Mouse (Mus musculus) adrenal gland, adult (tissue): Measurements from ENCODE around the gene Gm6588.

Source experiments
- DNase-seq, 2 experiments: peaks; one replicate each; pipeline ENCODE4 v3.0.0; 2022 to 2023; ENCODE audit warnings: low spot score in 1 of 2; ENCODE audit not compliant: inconsistent age in 2 of 2

Gene Gm6588

DNA sequence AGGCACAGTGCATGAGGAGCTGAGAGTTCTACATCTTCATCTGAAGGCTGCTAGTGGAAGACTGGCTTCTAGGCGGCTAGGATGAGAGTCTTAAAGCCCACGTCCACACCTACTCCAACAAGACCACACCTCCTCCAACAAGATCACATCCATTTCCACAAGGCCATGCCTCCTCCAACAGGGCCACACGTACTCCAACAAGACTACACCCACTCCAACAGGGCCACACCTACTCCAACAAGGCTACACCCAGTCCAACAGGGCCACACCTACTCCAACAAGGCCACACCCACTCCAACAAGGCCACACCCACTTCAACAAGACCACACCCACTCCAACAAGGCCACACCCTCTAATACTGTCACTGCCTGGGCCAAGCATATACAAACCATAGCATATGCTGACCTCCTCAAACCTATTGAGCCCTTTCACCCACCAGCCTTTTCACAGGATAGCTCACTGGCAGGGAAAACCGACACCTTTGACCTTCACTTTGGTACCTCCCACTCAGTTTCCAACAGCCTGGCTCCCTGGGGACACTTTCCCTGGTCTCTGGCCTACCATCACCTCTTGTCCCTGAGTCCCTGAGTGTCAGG lies 19.9 kb downstream of the Gm6588 start:
- no peak for DNase-seq

DNA sequence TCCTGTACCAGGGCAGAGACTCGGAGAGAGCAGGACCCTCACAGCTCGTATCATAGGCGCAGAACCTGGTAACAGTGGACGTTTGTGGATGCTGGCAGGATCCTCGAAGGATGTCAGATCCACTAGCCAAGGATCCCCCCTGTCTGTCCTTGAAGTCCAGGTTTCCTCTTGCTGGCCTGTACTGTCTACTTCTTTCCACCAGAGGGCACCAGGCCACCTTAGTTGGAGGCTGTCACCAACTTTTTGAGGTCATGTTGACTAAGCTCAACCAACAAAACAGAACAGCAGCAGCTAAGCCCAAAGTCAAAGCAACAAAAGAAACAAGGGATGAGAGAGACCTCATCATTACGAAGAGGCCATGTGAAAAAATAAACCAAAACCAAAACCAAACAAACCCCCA lies 20.9 kb downstream of the Gm6588 start:
- DNase-seq: peak; percentile 37 to 82

DNA sequence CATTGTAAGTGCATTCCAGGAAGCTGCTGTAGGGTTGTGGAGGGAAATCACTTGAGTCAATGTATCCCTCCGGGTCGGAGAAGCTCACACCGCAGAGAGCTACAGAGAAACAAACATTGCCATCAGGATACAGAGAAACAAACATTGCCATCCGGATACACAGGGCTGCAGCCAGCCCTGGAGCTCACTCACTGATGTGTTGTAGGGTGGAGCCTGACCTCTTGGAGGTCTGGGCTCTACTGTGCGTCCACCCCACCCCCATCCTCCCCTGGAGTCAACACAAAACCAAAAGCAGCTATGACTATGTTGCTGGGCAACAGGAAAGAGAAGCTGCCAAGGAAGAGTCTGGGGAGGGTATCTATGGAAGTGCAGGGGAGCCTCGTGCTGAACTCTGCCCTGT lies 24.2 kb downstream of the Gm6588 start:
- DNase-seq: no peak

DNA sequence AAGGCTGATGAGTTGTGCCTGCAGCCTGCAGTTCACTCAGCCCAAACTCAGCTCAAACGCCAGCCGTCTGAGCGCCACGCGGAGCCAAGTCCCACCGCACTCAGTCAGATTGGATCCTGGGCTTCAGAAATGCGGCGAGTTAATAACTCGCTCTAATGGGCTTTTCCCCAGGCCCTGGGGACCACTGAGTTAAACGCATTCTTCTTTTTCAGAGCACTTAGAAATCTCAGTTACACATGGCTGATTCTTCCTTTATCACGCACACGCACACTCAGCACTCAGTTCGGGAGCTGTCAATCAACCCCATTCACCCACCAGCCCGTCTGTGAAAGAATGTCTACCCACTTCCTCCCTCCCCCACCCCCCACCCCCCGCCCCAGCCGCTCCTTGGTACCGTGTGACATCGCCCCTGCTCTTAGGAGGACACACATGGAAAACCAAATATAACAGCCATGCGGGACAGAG lies 32.8 kb downstream of the Gm6588 start:
- DNase-seq: no peak

DNA sequence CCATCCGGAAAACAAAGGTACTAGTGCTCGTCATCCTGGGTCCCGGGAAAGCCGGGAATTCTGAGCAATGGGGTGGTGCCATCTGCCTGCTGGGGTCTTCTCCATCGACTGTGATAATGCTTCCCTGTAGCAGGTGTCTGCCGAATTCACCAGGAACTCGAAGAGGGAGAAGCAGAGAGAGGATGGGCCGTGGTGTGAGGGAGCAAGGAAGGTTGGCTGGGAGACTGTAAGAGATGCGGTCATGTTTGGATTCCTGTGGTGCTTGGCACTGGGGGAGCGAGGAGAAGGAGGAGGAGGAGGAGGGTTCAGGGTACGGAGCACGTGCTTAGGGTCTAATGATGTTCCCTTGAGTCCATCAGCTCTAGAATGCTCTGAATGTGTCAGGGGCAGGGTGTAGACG lies 33.3 kb downstream of the Gm6588 start:
- DNase-seq: no peak

DNA sequence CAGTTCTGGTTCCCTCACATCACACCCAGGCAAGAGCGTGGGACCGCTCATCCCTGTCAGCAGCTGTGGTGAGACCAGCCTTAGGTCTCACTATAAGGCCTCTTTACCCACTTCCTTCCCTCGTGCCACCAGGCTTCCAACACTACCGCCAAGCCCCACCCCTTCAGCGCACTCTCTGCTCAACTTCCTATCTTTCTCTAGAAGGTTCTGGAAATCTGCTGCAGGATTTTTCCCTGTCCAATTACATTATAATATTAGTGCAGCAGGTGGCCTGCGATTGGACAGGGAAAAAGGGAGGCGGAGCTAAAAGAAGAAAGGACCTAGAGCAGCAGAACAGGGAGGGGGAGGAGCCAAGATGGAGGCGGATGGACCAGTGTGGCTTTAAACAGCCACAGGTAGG lies 33.8 kb downstream of the Gm6588 start:
- no peak for DNase-seq

DNA sequence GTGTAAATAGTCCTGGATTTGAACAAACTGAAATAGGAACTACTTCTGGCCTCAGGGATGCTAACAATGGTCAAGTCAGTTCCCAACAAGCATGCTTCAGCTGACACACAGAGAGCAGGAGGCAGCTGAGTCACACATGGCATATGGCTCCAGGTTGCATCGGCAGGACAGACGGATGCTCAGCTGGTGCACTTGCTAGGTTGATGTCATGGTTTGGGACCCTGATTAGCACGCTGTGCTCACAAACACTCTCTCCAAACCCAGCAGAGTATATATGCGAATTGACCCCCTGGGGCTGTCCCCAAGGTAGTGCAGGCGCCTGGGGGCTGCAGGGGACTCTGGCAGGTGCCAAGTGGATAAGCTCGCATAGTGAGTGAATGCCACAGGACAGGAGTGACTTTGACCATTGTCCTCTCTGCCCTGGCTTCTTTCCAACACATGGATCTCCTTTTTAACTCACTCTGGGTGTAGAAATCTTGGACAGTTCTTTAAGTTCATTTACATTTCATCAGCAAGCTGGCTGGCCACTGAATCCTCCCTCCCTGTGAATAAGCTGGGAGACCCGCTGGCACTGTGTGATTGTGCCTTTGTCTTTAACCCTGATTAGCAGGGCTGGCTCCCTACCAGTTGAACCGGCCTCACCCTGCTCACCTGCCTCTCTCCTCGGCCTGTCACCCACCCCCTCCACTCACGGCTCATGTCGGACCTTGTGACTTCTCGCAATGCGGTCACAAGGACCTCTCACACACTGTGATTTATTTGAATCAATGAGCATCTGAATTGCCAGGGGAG lies 35.9 kb downstream of the Gm6588 start:
- no peak for DNase-seq

DNA sequence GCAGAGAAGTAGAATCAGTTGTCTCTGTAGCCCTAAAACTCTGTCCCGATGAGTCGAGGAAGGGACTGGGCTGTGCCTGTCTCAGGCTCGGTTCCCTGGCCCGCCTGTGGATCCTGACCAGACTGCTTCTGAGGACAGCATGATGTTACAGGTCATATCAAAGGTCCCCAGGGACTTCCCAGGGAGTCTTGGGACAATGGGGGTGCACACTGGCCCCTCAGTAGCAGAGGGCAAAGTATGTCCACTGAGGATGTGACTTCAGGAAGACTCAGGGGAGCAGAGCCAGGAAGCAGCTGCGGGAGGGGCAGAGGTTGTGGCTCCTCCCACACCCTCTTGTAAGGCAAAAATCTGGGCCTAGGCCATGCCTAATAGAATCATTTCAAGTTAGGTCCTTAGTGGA lies 37.2 kb downstream of the Gm6588 start:
- DNase-seq: peak; percentile 51 to 59

DNA sequence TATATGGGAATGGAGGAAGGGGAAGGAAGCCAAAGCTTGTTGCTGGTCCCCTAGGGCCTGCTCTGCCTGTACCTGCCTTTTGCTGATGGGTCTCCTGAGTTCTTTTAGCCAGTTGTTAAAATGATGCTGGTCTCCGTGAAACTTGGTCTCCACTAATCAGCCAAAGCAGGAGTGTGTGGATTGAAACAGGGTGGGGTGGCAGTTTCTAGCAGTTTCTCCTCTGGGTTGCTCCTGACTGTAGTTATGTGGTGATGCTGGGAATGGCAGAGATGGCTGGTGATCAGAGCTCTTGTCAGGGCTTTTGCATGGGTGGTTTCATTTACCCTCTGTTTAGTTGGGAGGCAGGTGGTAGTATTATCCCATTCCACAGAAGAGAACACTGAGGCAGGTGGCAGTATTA lies 38.3 kb downstream of the Gm6588 start:
- DNase-seq: no peak

DNA sequence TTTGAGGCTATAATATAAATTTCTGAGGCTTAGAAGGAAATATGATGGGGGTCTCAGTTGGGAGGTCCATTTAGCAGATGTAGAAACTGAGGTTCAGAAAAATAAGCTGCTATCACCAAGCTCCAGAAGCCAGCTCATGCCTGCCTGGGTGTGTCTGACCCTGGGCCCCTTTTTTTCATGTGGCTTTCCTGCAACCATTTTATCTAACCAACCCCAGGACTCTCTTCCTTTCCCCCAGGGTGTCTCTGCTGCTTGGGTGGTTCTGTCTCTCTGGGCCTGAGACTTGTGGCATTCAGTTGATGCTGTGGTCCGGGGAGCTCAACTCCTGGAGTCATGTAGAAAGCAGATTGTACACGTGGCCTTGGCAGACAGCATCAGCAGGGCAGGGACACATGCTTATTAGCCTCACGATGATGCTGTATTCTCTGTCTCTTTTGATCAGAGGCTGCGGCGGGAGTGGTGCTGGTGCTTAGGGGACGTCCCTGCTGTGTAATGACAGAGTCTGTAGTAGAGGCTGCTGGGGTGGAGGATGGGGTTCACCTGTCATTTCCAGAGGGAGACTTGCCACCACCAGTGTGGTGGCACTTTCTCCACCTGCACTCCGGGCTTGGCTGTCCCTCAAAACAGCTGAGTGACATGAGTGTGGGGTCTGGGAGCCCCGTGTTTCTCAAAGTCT lies 39.0 kb downstream of the Gm6588 start:
- DNase-seq: no peak

DNA sequence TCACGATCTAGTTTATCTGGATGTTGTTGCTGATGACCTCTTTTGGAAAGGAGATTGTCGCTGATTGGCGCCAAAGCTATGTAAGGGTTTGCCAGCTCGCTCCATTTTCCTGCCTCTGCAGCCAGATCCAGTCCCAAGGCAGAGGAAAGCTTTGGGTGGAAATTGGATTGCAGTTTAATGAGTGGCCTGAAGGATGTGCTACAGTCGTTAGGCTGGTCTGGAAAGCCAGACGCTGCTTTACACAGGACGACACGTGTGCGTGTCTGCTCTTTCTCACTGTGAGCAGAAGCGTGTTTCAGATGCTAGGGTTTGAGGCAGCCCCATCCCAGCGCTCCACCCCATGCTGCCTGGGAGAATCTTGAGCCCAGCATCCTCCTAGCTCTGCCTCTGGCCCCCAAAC lies 42.3 kb downstream of the Gm6588 start:
- no peak for DNase-seq

DNA sequence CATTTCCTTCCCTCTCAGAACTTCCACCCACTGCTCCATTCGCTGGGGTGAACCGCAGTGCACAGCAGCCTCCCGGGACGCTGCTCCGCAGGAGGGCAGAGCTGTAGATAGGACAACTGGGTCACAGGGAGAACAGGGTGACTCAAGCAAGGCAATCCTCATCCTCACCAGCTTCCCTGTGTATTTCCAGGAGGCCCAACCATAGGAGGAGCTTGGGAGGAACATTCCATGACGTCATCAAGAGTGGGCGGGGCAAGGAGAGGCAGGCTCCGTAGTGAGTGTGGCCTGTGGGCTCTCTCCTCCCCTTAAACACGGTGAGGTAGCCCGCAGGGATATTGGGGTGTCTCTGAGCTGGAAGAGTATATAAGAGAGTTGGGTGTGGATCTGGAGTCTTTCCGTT lies 44.3 kb downstream of the Gm6588 start:
- peak; percentile 13 to 43 for DNase-seq

DNA sequence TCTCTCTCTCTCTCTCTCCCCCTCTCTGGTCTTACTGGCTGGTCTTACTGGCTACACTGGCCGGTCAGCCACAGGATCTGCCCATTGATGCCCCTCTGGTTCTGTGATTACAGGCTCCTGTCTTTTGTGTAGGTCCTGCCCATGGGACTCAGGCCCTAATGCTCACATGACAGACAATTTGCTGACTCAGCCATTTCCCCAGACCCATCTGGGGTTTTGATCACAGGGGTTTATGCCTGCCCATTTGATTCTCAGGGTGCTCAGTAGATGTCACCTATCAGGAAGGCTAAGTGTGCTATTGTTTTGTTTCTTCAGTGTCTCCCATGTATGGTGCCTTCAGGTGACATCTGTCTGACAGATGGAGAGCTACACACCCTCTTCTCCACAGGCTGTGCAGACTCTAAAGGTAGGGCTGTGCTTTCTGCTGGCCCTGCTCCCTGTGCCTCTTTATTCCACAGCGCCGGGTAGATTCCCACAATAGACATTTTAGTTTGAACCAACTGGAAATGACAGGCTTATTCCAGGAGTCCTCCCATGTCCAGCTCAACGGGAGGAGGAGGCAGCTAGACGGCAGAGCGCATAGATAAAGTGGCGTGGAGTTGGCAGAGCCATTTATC lies 47.6 kb downstream of the Gm6588 start:
- DNase-seq: no peak

DNA sequence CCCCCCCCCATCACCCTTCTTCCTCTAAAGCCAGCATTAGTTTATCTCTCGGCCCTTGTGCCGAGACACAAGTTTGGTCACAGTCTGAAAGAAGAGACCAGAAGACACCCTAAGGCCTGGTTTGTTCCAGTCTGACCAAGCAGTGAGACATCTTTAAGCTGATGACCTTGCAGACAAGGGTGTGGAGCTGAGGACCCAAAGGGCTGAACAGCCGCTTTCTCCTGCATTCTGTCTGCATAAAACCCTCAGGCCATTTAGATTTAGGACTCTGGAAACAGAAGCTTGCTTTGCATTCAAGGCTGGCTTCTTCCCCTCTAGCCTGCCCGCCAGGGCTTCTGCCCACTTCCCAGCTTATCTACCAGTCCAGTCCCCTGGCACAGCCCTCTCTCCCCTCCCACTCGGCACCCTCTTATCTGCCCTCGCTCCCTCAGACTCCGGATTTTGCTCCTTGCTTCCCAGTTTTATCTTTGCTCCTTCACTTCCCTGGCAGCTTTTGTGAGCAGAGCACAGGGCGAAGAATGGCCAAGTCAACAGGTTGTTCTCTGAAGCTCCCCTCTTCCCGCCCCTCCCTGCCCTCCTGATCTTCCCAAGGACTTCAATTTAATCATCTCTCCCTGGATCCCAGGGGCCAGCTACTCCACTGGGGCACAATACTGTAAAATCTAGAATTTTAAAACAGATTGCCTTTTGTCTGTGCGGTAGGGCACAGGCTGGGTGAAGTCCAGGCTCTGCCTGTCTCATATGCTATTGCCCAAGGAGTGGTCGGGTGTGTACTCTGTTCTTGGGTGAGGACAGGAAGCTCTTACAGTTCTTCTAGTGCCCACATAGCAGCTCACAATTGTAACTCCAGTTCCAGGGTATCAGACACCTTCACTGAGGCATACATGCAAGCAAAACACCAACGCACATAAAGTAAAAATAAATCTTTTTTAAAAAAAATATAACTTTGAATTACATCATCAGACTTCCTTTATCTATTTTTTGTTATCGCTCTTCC lies 50.0 kb downstream of the Gm6588 start:
- DNase-seq: no peak

DNA sequence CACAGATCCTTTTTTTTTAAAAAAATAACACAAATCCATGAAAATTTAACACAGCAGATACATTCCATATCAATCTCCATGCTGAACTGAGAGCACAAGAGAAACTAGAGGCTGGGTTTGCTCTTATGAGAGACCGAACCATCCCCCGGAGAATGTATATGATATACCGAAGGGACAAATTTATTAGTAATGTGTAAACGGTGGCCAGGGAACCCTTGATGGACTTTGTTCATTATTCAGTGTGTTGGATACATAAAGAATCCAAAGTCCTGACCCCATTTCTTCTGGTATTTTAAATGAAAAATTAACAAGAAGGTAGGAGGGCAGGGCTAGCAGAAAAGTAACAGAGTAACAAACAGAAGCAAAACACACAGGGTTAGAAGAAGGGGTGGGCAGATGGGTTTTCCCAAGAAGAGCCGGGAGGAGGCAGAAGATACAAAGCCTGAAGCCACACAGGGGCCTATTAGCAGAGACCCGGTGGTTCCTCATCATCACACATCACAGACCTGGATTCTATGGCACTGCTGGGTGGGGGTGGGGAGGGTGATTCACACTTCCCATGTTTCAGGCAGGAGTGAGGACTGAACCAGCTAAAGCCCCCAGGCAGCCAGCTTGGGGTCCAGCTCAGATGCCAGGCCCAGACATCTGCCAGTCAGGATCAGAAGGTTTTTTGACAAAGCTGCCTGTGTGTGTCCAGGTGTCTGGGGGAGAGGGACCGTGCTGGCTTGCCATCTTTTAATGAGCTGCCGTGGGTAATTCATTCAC lies 50.9 kb downstream of the Gm6588 start:
- DNase-seq: no peak
